Mouse (Mus musculus) mammary gland, adult 2 months (tissue): Measurements from ENCODE around the gene Dnajc6. TPM values are rescaled to one million over a fixed set of nuclear protein-coding genes. Genes with fewer than 3 reads are reported as not detected.

Experiments used
- polyA plus RNA-seq: library from polyadenylated mRNA; depleted of rRNA; stranded (reverse); fragments of >200 nt; gene quantifications from 2 replicates; pipeline ENCODE4 v1.2.3, GENCODE M21; 2012; ENCODE audit warnings: low replicate concordance; rRNA removed

Gene Dnajc6
- 1.0 and 1.6 TPM in 2 replicates for polyA plus RNA-seq

GRCm38 (mm10) chr4:101496534-101497237 lies at the start of gene Dnajc6:
Dnajc6 (plus strand) TSS chr4:101496648.

GRCm38 (mm10) chr4:101647196-101647905 lies 150.9 kb downstream of the Dnajc6 start, which contains the start of gene Leprot:
Leprot (plus strand) TSS chr4:101647718.

Other genes with a start within 250 kb of the Dnajc6 start
- gene Jak1, start 231.4 kb upstream of the Dnajc6 start, polyA plus RNA-seq = 57.4 and 78.0 TPM in 2 replicates
- 1.1 and 1.8 TPM in 2 replicates for gene Ak4, start 77.4 kb upstream of the Dnajc6 start, polyA plus RNA-seq
- gene Leprot, start 151.1 kb downstream of the Dnajc6 start, polyA plus RNA-seq = 39.4 and 67.6 TPM in 2 replicates
- gene Lepr, start 220.8 kb downstream of the Dnajc6 start, polyA plus RNA-seq = 1.3 and 4.0 TPM in 2 replicates